Mouse (Mus musculus) thymus, adult 2 months (tissue): ENCODE results near the gene Anks1b. TPM values are rescaled to one million over a fixed set of nuclear protein-coding genes. Genes with fewer than 3 reads are reported as not detected.

Source experiments
- DNase-seq: peaks from one replicate; pipeline ENCODE4 v3.0.0; 2021
- H3K27ac ChIP-seq: fragments of 200-500 bp; 2 replicates; pipeline ENCODE4 v1.5.1; 2012; ENCODE audit warnings: low read length, control low read depth; ENCODE audit not compliant: control insufficient read depth, insufficient read depth
- H3K27me3 ChIP-seq: fragments of 200-500 bp; 2 replicates; pipeline ENCODE4 v1.6.1; 2012; ENCODE audit warnings: mild to moderate bottlenecking, low read length, moderate library complexity, mixed read lengths; ENCODE audit not compliant: control insufficient read depth, insufficient read depth
- H3K36me3 ChIP-seq: fragments of 200-500 bp; 2 replicates; pipeline ENCODE4 v1.6.1; 2012; ENCODE audit warnings: mild to moderate bottlenecking, low read length, moderate library complexity; ENCODE audit not compliant: control insufficient read depth, insufficient read depth
- H3K4me1 ChIP-seq: fragments of 200-500 bp; replicated peaks from 2 replicates; pipeline ENCODE4 v1.6.1; 2012; ENCODE audit warnings: low read length; ENCODE audit not compliant: control insufficient read depth, insufficient read depth
- H3K4me3 ChIP-seq: fragments of 200-500 bp; 2 replicates; pipeline ENCODE4 v1.5.1; 2012; ENCODE audit warnings: mild to moderate bottlenecking, low read length, control low read depth, moderate library complexity; ENCODE audit not compliant: control insufficient read depth, insufficient read depth
- CTCF ChIP-seq: fragments of 200-500 bp; IDR thresholded peaks from 2 replicates; pipeline ENCODE4 v1.5.1; 2012; ENCODE audit warnings: mild to moderate bottlenecking, control low read depth, low read length, moderate library complexity, borderline replicate concordance; ENCODE audit not compliant: control insufficient read depth, poor library complexity, insufficient read depth; ENCODE audit errors: extremely low read depth
- POLR2A ChIP-seq: fragments of 200-500 bp; IDR thresholded peaks from 2 replicates; pipeline ENCODE4 v1.6.1; 2012; ENCODE audit warnings: mild to moderate bottlenecking, low read length, control low read depth, moderate library complexity; ENCODE audit not compliant: control insufficient read depth, poor library complexity, insufficient read depth; ENCODE audit errors: extremely low read depth
- WGBS: fragments of 180-500 bp; shearing (Covaris S2); methylation state at CpG from one replicate; pipeline ENCODE4 v1.1.7; 2018; 5-methylcytosine and 5-hydroxymethylcytosine counted together
- polyA plus RNA-seq: library from polyadenylated mRNA; depleted of rRNA; stranded (reverse); fragments of >200 nt; gene quantifications from 2 replicates; pipeline ENCODE4 v1.2.3, GENCODE M21; 2012

The Anks1b gene
- polyA plus RNA-seq, 1 experiment = 0.24 TPM

GRCm38 (mm10) chr10:89838834-89839233 lies 34.5 kb upstream of the Anks1b start:
- no peak overlapping the region for H3K27ac ChIP-seq
- H3K27me3 ChIP-seq = no peaks in the 10 kb centered on the region
- no peak for DNase-seq
- TF ChIP-seq POLR2A = no peak
- H3K4me1 ChIP-seq = no peaks in the 10 kb centered on the region
- H3K36me3 ChIP-seq = no peaks in the 10 kb centered on the region
- no peak overlapping the region for H3K4me3 ChIP-seq
- WGBS = 95% methylated on average over 3 of the region's 3 CpGs

GRCm38 (mm10) chr10:89850951-89851350 lies 22.4 kb upstream of the Anks1b start:
- no peak overlapping the region for H3K27ac ChIP-seq
- no peaks in the 10 kb centered on the region for H3K4me1 ChIP-seq
- 96% methylated on average over 6 of the region's 6 CpGs for WGBS
- no peak for DNase-seq
- H3K36me3 ChIP-seq = no peaks in the 10 kb centered on the region
- no peaks in the 10 kb centered on the region for H3K27me3 ChIP-seq
- TF ChIP-seq POLR2A (no peak), CTCF (no peak)
- H3K4me3 ChIP-seq = no peak overlapping the region

GRCm38 (mm10) chr10:89855251-89855875 lies 17.9 kb upstream of the Anks1b start:
- 93% methylated on average over 5 of the region's 5 CpGs for WGBS

GRCm38 (mm10) chr10:89856286-89856685 lies 17.0 kb upstream of the Anks1b start:
- Histone ChIP-seq H3K4me1 (no peaks in the 10 kb centered on the region), H3K4me3 (no peak overlapping the region), H3K36me3 (no peaks in the 10 kb centered on the region), H3K27ac (no peak overlapping the region), H3K27me3 (no peaks in the 10 kb centered on the region)
- DNase-seq = no peak
- 97% methylated on average over 7 of the region's 7 CpGs for WGBS
- TF ChIP-seq POLR2A (no peak), CTCF (no peak)

More at GRCm38 (mm10) chr10:89855251-89855875, 17.9 kb upstream of the Anks1b start:
- Histone ChIP-seq H3K36me3 (no peaks in the 10 kb centered on the region), H3K4me1 (no peaks in the 10 kb centered on the region), H3K27ac (no peak overlapping the region), H3K4me3 (no peak overlapping the region), H3K27me3 (no peaks in the 10 kb centered on the region)
- TF ChIP-seq POLR2A (no peak), CTCF (no peak)
- DNase-seq = no peak

GRCm38 (mm10) chr10:89868211-89868610 lies 5.1 kb upstream of the Anks1b start:
- Histone ChIP-seq H3K27me3 (no peaks in the 10 kb centered on the region), H3K27ac (no peak overlapping the region), H3K4me3 (no peak overlapping the region), H3K36me3 (no peaks in the 10 kb centered on the region), H3K4me1 (no peaks in the 10 kb centered on the region)
- 94% methylated on average over 4 of the region's 4 CpGs for WGBS
- DNase-seq = no peak
- TF ChIP-seq POLR2A (no peak), CTCF (no peak)

- no peaks in the 10 kb centered on the region for H3K4me1 ChIP-seq
- no peak for DNase-seq
- H3K4me3 ChIP-seq = no peak overlapping the region
- TF ChIP-seq CTCF = no peak
- TF ChIP-seq POLR2A = no peak
- no peaks in the 10 kb centered on the region for H3K36me3 ChIP-seq
- no peaks in the 10 kb centered on the region for H3K27me3 ChIP-seq
- WGBS = 74% methylated on average over 3 of the region's 3 CpGs
- H3K27ac ChIP-seq = no peak overlapping the region
Observed at GRCm38 (mm10) chr10:89868836-89869235, 4.5 kb upstream of the Anks1b start.
